Mouse (Mus musculus) spleen, postnatal 36 days (tissue): ENCODE results near the gene Dok1.

Experiments
- DNase-seq, 2 experiments: peaks; one replicate each; pipeline ENCODE4 v3.0.0; 2022; ENCODE audit warnings: low spot score in 2 of 2, mixed read lengths in 1 of 2

Dok1 gene

GRCm38 (mm10) chr6:83033249-83034185, at the start of gene Dok1, which contains the start of gene Loxl3:
Gene Dok1, minus strand, starts transcription at chr6:83033471.
Gene Loxl3, plus strand, starts transcription at chr6:83034173.
- peak; percentile 64 to 72 for DNase-seq

GRCm38 (mm10) chr6:83080210-83080609, 46.9 kb upstream of the Dok1 start:
- DNase-seq, result no peak

GRCm38 (mm10) chr6:83078324-83078858, 45.1 kb upstream of the Dok1 start:
- peak; percentile 97 to 99 for DNase-seq

GRCm38 (mm10) chr6:83077630-83078323, 44.5 kb upstream of the Dok1 start, which contains the start of gene Pcgf1:
Gene Pcgf1, plus strand, starts transcription at chr6:83077869.
- peak in 1 of 2 experiments; percentile 28 for DNase-seq

- DNase-seq, result peak in 1 of 2 experiments; percentile 29
Measured at GRCm38 (mm10) chr6:83074979-83075378, 41.7 kb upstream of the Dok1 start.

- DNase-seq, result no peak
Measured at GRCm38 (mm10) chr6:83071220-83071619, 37.9 kb upstream of the Dok1 start.

GRCm38 (mm10) chr6:83070311-83071219, 37.3 kb upstream of the Dok1 start:
- DNase-seq, result no peak

GRCm38 (mm10) chr6:83070247-83070310, 36.8 kb upstream of the Dok1 start, which contains the start of gene Tlx2:
Gene Tlx2, minus strand, starts transcription at chr6:83070293.
- DNase-seq, result no peak

- DNase-seq, result no peak
Measured at GRCm38 (mm10) chr6:83069488-83070246, 36.4 kb upstream of the Dok1 start.

- no peak for DNase-seq
Measured at GRCm38 (mm10) chr6:83068706-83069487, 35.6 kb upstream of the Dok1 start.

- DNase-seq, result no peak
Measured at GRCm38 (mm10) chr6:83068221-83068620, 35.0 kb upstream of the Dok1 start.

GRCm38 (mm10) chr6:83066441-83066840, 33.2 kb upstream of the Dok1 start:
- DNase-seq, result no peak

- DNase-seq, result peak in 1 of 2 experiments; percentile 28
Measured at GRCm38 (mm10) chr6:83065995-83066394, 32.7 kb upstream of the Dok1 start.

GRCm38 (mm10) chr6:83058725-83059124, 25.5 kb upstream of the Dok1 start:
- DNase-seq, result no peak

GRCm38 (mm10) chr6:83057790-83058189, 24.5 kb upstream of the Dok1 start, which contains the start of gene Dqx1:
Gene Dqx1, plus strand, starts transcription at chr6:83057844.
- DNase-seq, result no peak

- DNase-seq, result peak; percentile 42 to 57
Measured at GRCm38 (mm10) chr6:83054871-83055431, 21.7 kb upstream of the Dok1 start, which contains the start of gene Htra2. Gene Htra2, minus strand, starts transcription at chr6:83055273.

- peak; percentile 98 to 99 for DNase-seq
Measured at GRCm38 (mm10) chr6:83054074-83054851, 21.0 kb upstream of the Dok1 start, which contains the start of gene Aup1. Gene Aup1, plus strand, starts transcription at chr6:83054521.

GRCm38 (mm10) chr6:83053136-83053960, 20.1 kb upstream of the Dok1 start:
- peak in 1 of 2 experiments; percentile 38 for DNase-seq
